Mouse (Mus musculus): ENCODE data around the gene Ccdc126. TPM values are rescaled to one million over a fixed set of nuclear protein-coding genes. Genes with fewer than 3 reads are reported as not detected.

The Ccdc126 gene
- polyA plus RNA-seq, 1 experiment = 4.0 TPM

DNA sequence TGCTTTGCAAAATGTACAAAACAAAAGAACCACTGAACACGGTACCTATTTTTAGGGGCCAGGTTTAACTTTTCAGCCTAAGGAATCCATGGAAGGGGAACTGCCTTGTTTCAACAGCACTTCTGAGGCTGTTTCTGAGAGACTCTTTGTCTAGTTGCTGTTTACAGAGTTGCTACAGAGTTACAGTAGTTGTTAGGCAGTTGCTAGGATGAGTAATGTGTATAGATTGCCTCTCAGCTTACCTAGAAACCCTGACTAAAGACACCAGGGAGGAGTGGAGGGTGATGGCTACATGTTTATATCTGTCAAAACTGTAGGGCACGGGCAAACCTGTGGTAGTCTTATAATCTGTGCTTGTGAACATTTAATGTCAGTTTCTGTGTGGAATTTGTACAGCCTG is 54.9 kb downstream of the Ccdc126 start:
- Histone ChIP-seq H3K9ac (ENCODE audit: low read depth, poor library complexity, severe bottlenecking) (no peak overlapping the region), H3K27ac (ENCODE audit: insufficient read depth, low read length) (no peak overlapping the region), H3K4me1 (ENCODE audit: control insufficient read depth, insufficient read depth, low read length) (no peaks in the 10 kb centered on the region), H3K9me3 (replicated peaks; ENCODE audit: control insufficient read depth, insufficient read depth, low read length, poor library complexity, severe bottlenecking) (no peaks in the 10 kb centered on the region), H3K36me3 (ENCODE audit: control insufficient read depth, insufficient read depth, low read length, poor library complexity, severe bottlenecking) (no peaks in the 10 kb centered on the region), H3K27me3 (ENCODE audit: control insufficient read depth, insufficient read depth, low read length, poor library complexity, severe bottlenecking) (no peaks in the 10 kb centered on the region; the same call in 1 of the 2 replicates), H3K4me3 (ENCODE audit: low read depth, low read length) (no peak overlapping the region)
- no peak for TF ChIP-seq POLR2A (IDR thresholded peaks at IDR 0.05; ENCODE audit: insufficient read depth, low read length)
- no peak for TF ChIP-seq EP300 (IDR thresholded peaks at IDR 0.05; ENCODE audit: insufficient read depth, low read depth, low read length)
- TF ChIP-seq CTCF (IDR thresholded peaks at IDR 0.05; ENCODE audit: low read depth, low read length) = no peak

DNA sequence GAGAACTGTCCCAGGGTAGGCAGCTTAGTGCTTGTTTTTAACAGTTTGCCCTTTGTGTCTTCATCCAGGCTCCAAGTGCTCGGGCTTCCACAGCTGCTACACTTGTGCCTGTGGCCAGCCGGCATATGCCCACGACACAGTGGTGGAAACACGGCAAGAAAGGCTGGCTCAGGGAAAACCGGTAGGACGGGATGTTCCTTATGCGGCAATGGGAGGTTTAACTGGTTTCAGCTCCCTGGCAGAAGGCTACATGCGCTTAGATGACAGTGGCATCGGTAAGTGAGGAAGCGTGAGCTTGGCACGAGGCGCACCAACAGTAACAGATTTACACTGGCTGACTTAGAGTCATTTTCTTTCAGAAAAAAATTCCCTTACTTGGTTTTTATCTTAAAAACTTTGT is 59.3 kb downstream of the Ccdc126 start:
- H3K27ac ChIP-seq (ENCODE audit: insufficient read depth, low read length) = no peak overlapping the region
- no peak for TF ChIP-seq EP300 (IDR thresholded peaks at IDR 0.05; ENCODE audit: insufficient read depth, low read depth, low read length)
- TF ChIP-seq POLR2A (IDR thresholded peaks at IDR 0.05; ENCODE audit: insufficient read depth, low read length) = no peak
- no peak for TF ChIP-seq CTCF (IDR thresholded peaks at IDR 0.05; ENCODE audit: low read depth, low read length)
- H3K4me3 ChIP-seq (ENCODE audit: low read depth, low read length) = no peak overlapping the region
- no peaks in the 10 kb centered on the region; the same call in 1 of the 2 replicates for H3K27me3 ChIP-seq (ENCODE audit: control insufficient read depth, insufficient read depth, low read length, poor library complexity, severe bottlenecking)
- no peaks in the 10 kb centered on the region for H3K4me1 ChIP-seq (ENCODE audit: control insufficient read depth, insufficient read depth, low read length)
- H3K9ac ChIP-seq (ENCODE audit: low read depth, poor library complexity, severe bottlenecking) = no peak overlapping the region
- H3K36me3 ChIP-seq (ENCODE audit: control insufficient read depth, insufficient read depth, low read length, poor library complexity, severe bottlenecking) = peaks cover 2% of the 10 kb centered on the region; the same call in 1 of the 2 replicates
- no peaks in the 10 kb centered on the region for H3K9me3 ChIP-seq (replicated peaks; ENCODE audit: control insufficient read depth, insufficient read depth, low read length, poor library complexity, severe bottlenecking)

Other genes with a start within 250 kb of the Ccdc126 start
- gene Malsu1, start 245.5 kb upstream of the Ccdc126 start, polyA plus RNA-seq (2011; ENCODE audit: insufficient read depth, insufficient read length, low read depth, missing spikeins) = 26.8 and 37.2 TPM in 2 replicates
- gene Igf2bp3, start 104.3 kb upstream of the Ccdc126 start, polyA plus RNA-seq (2011; ENCODE audit: insufficient read depth, insufficient read length, low read depth, missing spikeins) = 78.2 and 85.8 TPM in 2 replicates
- 312 and 328 TPM in 2 replicates for gene Tra2a, start 55.2 kb upstream of the Ccdc126 start, polyA plus RNA-seq (2011; ENCODE audit: insufficient read depth, insufficient read length, low read depth, missing spikeins)
- 12.7 and 13.8 TPM in 2 replicates for gene Fam221a, start 48.5 kb downstream of the Ccdc126 start, polyA plus RNA-seq (2011; ENCODE audit: insufficient read depth, insufficient read length, low read depth, missing spikeins)
- gene Stk31, start 76.3 kb downstream of the Ccdc126 start, polyA plus RNA-seq (2011; ENCODE audit: insufficient read depth, insufficient read length, low read depth, missing spikeins) = 3.4 and 4.2 TPM in 2 replicates